Mouse (Mus musculus): ENCODE data around the gene Nrgn. TPM values are rescaled to one million over a fixed set of nuclear protein-coding genes. Genes with fewer than 3 reads are reported as not detected.
A peak's percentile ranks its signal among the peaks of the same experiment; 100 is the strongest.

The Nrgn gene
- polyA plus RNA-seq, 1 experiment from 2014 or later: 8.8 TPM

DNA sequence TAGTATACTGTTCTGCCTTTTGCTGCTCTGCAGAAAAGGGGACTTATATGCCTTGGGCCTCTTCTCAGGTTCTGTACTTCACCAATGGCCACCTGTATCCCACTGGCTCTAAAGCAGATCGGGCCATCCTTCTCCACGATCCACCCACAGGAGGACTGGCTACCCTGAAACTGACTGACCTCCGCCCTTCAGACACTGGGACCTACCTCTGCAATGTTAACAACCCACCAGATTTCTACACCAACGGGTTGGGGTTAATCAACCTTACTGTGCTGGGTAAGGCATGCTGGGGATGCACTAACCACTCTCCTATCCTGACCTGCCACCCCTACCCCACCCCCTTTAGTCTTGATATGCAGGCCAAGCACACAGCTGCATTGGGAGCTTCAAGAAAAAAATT lies 12.5 kb downstream of the Nrgn start:
- H3K27ac ChIP-seq: no peak overlapping the region
- H3K36me3 ChIP-seq: no peaks in the 10 kb centered on the region
- H3K4me3 ChIP-seq (replicated peaks): no peak overlapping the region
- H3K4me2 ChIP-seq: no peak overlapping the region
- no peaks in the 10 kb centered on the region for H3K9me3 ChIP-seq (replicated peaks)
- 64% methylated on average over 4 of the region's 4 CpGs for WGBS (ENCODE audit: insufficient replicate concordance)
- no peak for DNase-seq
- peaks cover 13% of the 10 kb centered on the region for H3K4me1 ChIP-seq (replicated peaks)
- no peak for ATAC-seq (ENCODE audit: low read depth)
- no peak overlapping the region for H3K9ac ChIP-seq
- peaks cover 4% of the 10 kb centered on the region; the same call in 1 of the 2 replicates for H3K27me3 ChIP-seq

GRCm38 (mm10) chr9:37539170-37540025 lies 13.3 kb downstream of the Nrgn start, which contains the start of gene Vsig2:
Vsig2 (plus strand) TSS chr9:37539255.
- H3K27ac ChIP-seq: no peak within 1 kb of the TSS
- no peak within 1 kb of the TSS for H3K4me3 ChIP-seq (replicated peaks)
- ATAC-seq (ENCODE audit: low read depth): no peak
- H3K9ac ChIP-seq: no peak within 1 kb of the TSS
- no peak for DNase-seq
- WGBS (ENCODE audit: insufficient replicate concordance): 66% methylated on average over 23 of the region's 23 CpGs
- no peaks in the 10 kb centered on the region for H3K36me3 ChIP-seq
- no peaks in the 10 kb centered on the region for H3K9me3 ChIP-seq (replicated peaks)
- peaks cover 6% of the 10 kb centered on the region; the same call in 1 of the 2 replicates for H3K4me1 ChIP-seq (replicated peaks)
- H3K27me3 ChIP-seq: peaks cover 4% of the 10 kb centered on the region; the same call in 1 of the 2 replicates
- no peak within 1 kb of the TSS for H3K4me2 ChIP-seq

GRCm38 (mm10) chr9:37537658-37538250 lies 14.9 kb downstream of the Nrgn start:
- Histone ChIP-seq H3K4me3 (replicated peaks) (no peak overlapping the region), H3K9ac (no peak overlapping the region), H3K36me3 (no peaks in the 10 kb centered on the region), H3K4me2 (no peak overlapping the region), H3K9me3 (replicated peaks) (no peaks in the 10 kb centered on the region), H3K27ac (no peak overlapping the region), H3K27me3 (peaks cover 11% of the 10 kb centered on the region), H3K4me1 (replicated peaks) (no peaks in the 10 kb centered on the region)
- peak; percentile 36; the same call in 1 of the 2 replicates for ATAC-seq (ENCODE audit: low read depth)
- WGBS (ENCODE audit: insufficient replicate concordance): 49% methylated on average over 5 of the region's 5 CpGs
- no peak for DNase-seq

DNA sequence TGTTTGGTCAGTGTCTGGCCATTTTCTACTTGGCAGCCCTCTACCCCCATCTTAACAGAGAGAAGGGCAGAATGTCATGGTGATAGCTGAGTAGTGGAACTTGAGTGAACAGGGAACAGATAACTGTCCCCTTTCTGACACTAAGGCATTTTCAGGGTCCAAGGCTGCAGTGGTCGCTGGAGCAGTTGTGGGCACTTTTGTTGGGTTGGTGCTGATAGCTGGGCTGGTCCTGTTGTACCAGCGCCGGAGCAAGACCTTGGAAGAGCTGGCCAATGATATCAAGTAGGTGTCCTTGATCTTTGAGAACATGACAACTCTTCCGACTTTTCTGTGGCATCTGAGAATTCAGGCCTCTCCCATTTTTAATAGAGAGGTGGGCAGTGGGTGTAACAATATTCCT lies 15.9 kb downstream of the Nrgn start:
- 63% methylated on average over 4 of the region's 4 CpGs for WGBS (ENCODE audit: insufficient replicate concordance)
- Histone ChIP-seq H3K4me1 (replicated peaks) (no peaks in the 10 kb centered on the region; the same call in 1 of the 2 replicates), H3K4me2 (no peak overlapping the region), H3K36me3 (no peaks in the 10 kb centered on the region), H3K4me3 (replicated peaks) (no peak overlapping the region), H3K9me3 (replicated peaks) (no peaks in the 10 kb centered on the region), H3K9ac (no peak overlapping the region), H3K27ac (no peak overlapping the region), H3K27me3 (peaks cover 17% of the 10 kb centered on the region)
- no peak for DNase-seq
- ATAC-seq (ENCODE audit: low read depth): no peak

- H3K27me3 ChIP-seq: peaks cover 71% of the 10 kb centered on the region
- no peaks in the 10 kb centered on the region for H3K36me3 ChIP-seq
- H3K4me3 ChIP-seq (replicated peaks): peak overlapping the region; percentile 43
- DNase-seq: no peak
- WGBS (ENCODE audit: insufficient replicate concordance): 6% methylated on average over 31 of the region's 31 CpGs
- H3K9me3 ChIP-seq (replicated peaks): no peaks in the 10 kb centered on the region
- H3K4me1 ChIP-seq (replicated peaks): peaks cover 32% of the 10 kb centered on the region
- H3K9ac ChIP-seq: peak overlapping the region; percentile 33
- no peak overlapping the region; the same call in 1 of the 2 replicates for H3K27ac ChIP-seq
- ATAC-seq (ENCODE audit: low read depth): peak; percentile 51
- peak overlapping the region; percentile 59 for H3K4me2 ChIP-seq
Observed at GRCm38 (mm10) chr9:37530888-37531705, 21.6 kb downstream of the Nrgn start.

DNA sequence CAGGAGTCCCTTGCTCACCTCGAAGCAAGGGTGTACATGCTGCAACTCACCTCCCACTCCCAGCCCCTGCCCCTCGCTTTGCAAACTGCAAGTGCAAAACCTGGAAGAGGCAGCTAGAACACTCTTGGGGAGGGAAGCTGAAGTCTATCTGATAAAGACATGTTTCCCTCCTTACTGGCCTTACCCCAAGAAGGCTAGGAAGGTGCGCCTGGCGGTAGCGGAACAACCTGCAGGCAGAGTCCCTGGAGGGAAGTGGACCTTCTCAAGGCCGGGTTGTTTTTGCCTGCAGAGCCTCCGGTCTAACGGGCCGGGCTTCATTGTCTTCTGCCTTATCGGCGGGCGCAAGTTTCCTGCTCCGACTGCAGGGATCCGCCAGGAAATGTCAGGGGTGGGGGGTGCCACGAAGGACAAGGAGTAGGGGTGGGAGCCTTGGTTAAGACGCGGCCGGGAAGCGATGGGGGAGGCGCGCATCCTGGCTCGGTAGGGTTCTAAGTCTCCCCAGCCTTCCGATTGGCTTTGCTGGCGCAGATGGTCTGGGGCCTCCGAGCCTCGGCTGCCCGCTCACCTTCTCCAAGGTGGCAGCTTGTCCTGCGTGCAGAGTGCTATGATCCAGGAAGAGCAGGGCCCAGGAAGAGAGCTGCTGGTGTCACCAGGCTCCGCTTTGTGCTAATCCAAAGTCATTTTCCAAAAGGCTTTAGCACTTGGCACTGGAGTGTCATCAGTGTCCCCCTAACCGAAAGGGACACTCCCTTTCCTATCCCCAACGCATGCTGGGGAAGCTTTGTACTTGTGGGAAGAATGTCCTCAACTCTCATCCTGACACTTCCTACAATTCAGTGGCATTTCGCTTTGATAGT lies 22.4 kb downstream of the Nrgn start:
- Histone ChIP-seq H3K9me3 (replicated peaks) (no peaks in the 10 kb centered on the region), H3K27me3 (peaks cover 74% of the 10 kb centered on the region), H3K4me1 (replicated peaks) (peaks cover 32% of the 10 kb centered on the region), H3K4me3 (replicated peaks) (peak overlapping the region; percentile 43), H3K36me3 (no peaks in the 10 kb centered on the region), H3K27ac (peak overlapping the region; percentile 16), H3K9ac (peak overlapping the region; percentile 33; the same call in 1 of the 2 replicates), H3K4me2 (peak overlapping the region; percentile 59)
- WGBS (ENCODE audit: insufficient replicate concordance): under 1% methylated on average over 32 of the region's 32 CpGs
- DNase-seq: no peak
- peak; percentile 53 for ATAC-seq (ENCODE audit: low read depth)

DNA sequence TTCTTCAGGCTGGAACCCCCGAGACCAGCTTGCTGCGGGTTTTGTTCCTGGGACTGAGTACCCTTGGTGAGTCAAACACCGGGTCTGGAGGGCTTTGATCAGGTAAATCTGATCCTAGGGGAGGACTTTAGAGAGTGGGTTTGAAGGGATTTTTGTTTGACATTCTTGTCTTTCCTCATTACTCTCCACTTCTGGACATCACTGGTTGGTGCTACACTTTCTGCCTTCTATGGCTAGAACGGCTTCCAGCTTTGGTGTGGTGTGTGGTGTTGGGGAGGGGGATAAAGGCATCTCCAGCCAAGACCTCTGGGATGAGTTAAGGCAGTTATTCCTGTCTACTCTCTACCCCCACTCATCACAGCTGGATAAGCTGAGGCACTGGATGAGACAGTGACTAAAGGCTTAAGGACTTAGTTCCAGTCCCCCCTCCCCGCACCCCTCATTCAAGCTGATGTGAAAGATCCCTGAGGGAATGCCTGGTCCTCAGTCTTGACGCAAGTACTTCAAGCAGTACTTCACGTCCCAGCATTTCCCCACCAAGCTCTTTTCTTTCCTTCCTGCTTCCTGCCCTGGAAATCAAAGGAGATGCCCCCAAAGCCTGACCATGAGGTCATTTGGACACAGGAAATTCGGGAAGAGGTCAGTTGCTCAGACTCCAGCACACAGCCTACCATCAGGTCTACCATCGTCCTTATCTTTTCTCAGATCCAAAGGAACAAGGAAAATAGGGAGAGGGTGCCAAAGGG lies 24.3 kb downstream of the Nrgn start:
- H3K36me3 ChIP-seq: peaks cover under 1% of the 10 kb centered on the region; the same call in 1 of the 2 replicates
- ATAC-seq (ENCODE audit: low read depth) (no peak), DNase-seq (no peak)
- peak overlapping the region; percentile 58 for H3K27ac ChIP-seq
- H3K4me2 ChIP-seq: peak overlapping the region; percentile 61
- no peaks in the 10 kb centered on the region for H3K9me3 ChIP-seq (replicated peaks)
- H3K27me3 ChIP-seq: peaks cover 74% of the 10 kb centered on the region
- no peak overlapping the region for H3K9ac ChIP-seq
- WGBS (ENCODE audit: insufficient replicate concordance): 17% methylated on average over 9 of the region's 9 CpGs
- peaks cover 32% of the 10 kb centered on the region for H3K4me1 ChIP-seq (replicated peaks)
- H3K4me3 ChIP-seq (replicated peaks): peak overlapping the region; percentile 42

- Histone ChIP-seq H3K9me3 (replicated peaks) (no peaks in the 10 kb centered on the region), H3K4me1 (replicated peaks) (peaks cover 32% of the 10 kb centered on the region), H3K27ac (peak within 1 kb of the TSS; percentile 58), H3K9ac (peak within 1 kb of the TSS; percentile 22; the same call in 1 of the 2 replicates), H3K36me3 (peaks cover 6% of the 10 kb centered on the region), H3K4me2 (peak within 1 kb of the TSS; percentile 61), H3K27me3 (peaks cover 66% of the 10 kb centered on the region), H3K4me3 (replicated peaks) (peak within 1 kb of the TSS; percentile 42)
- ATAC-seq (ENCODE audit: low read depth): peak; percentile 45
- WGBS (ENCODE audit: insufficient replicate concordance): 3% methylated on average over 41 of the region's 41 CpGs
- peak; percentile 9 for DNase-seq
Observed at GRCm38 (mm10) chr9:37527396-37528224, 25.1 kb downstream of the Nrgn start, which contains the start of gene Esam. Esam (plus strand) TSS chr9:37528078.
